13 mouse cellular contexts compared by ENCODE assay signal in genomic region chr8:78068087-78068910, GRCm38 (mm10).
"Had no signal": no experiment of that assay in that cellular context is flagged by ENCODE, and none has a peak within 500 bp of the region (broad histone marks: within the 10 kb centered on the region; RNA-seq: fewer than 3 reads in every experiment).

No protein-coding gene starts in this region.

- H3K9me3 ChIP-seq: liver, embryonic 13.5 days; lung, embryonic 15.5 days; megakaryocyte, embryonic 14.5 days; midbrain, embryonic 12.5 days; stomach, embryonic 15.5 days had no signal

- H3K4me1 ChIP-seq: stomach, embryonic 15.5 days had no signal

- H3K36me3 ChIP-seq: liver, embryonic 13.5 days; lung, embryonic 15.5 days; midbrain, embryonic 12.5 days; stomach, embryonic 15.5 days had no signal

- DNase-seq: kidney, adult 8-10 months; kidney, postnatal 25 days; liver, embryonic 13.5 days; liver, postnatal 0 days; lung, postnatal 14 days; right cerebral cortex, postnatal 14 days; thymus, postnatal 36 days had no signal

- H3K27ac ChIP-seq: left cerebral cortex, adult 2 months; liver, embryonic 13.5 days; lung, embryonic 15.5 days; macrophage; midbrain, embryonic 12.5 days; stomach, embryonic 15.5 days had no signal

- ATAC-seq: liver, postnatal 0 days had no signal

- H3K4me2 ChIP-seq: liver, embryonic 13.5 days; lung, embryonic 15.5 days; midbrain, embryonic 12.5 days; stomach, embryonic 15.5 days had no signal

- H3K4me3 ChIP-seq: left cerebral cortex, adult 2 months; liver, embryonic 13.5 days; lung, embryonic 15.5 days; megakaryocyte, embryonic 14.5 days; midbrain, embryonic 12.5 days; stomach, embryonic 15.5 days had no signal

- H3K9ac ChIP-seq: liver, embryonic 13.5 days; liver, postnatal 0 days; lung, embryonic 15.5 days; midbrain, embryonic 12.5 days; stomach, embryonic 15.5 days had no signal
